Mouse (Mus musculus) myocyte (in vitro differentiated cells): ENCODE measurements around the gene Ppp1r37.

ENCODE experiments used
- CEBPB ChIP-seq: IDR thresholded peaks from 2 replicates; pipeline ENCODE4 v1.6.1; 2011; ENCODE audit warnings: mild to moderate bottlenecking, moderate library complexity; ENCODE audit not compliant: poor library complexity, insufficient read depth, severe bottlenecking
- MAX ChIP-seq: IDR thresholded peaks from one replicate; pipeline ENCODE4 v1.6.1; 2011; ENCODE audit warnings: low read depth, mild to moderate bottlenecking, control low read depth
- POLR2A ChIP-seq: IDR thresholded peaks from one replicate; pipeline ENCODE4 v1.6.1; 2011; ENCODE audit warnings: low read depth, mild to moderate bottlenecking, control low read depth, moderate library complexity; ENCODE audit not compliant: insufficient read length
- POLR2AphosphoS2 ChIP-seq: IDR thresholded peaks from one replicate; pipeline ENCODE4 v1.6.1; 2011; ENCODE audit warnings: low read depth, control low read depth; ENCODE audit not compliant: insufficient read length
- TCF12 ChIP-seq: IDR thresholded peaks from one replicate; pipeline ENCODE4 v1.6.1; 2011; ENCODE audit warnings: mild to moderate bottlenecking, control low read depth; ENCODE audit not compliant: poor library complexity, insufficient read depth, severe bottlenecking
- USF1 ChIP-seq: IDR thresholded peaks from one replicate; pipeline ENCODE4 v1.6.1; 2011; ENCODE audit warnings: low read depth, mild to moderate bottlenecking, control low read depth, moderate library complexity

DNA sequence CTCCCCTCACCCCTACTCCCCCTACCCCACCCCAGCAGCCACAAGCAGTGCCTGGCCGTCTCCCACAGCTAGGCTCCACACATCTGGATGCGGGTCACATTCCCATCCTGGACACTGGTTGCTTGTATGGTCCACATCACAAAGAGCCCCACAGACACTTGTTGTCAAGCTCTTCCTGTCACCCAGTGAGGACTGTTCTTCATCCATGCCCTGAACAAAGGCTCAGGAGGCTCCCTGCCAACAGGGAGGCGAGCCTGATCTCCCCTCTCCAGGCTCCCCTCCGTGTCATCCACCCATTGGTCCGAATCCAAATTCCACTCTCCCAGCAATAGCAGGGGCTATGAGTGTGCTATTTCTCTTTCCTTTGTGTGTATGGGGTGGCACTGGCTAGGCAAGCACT lies 37.7 kb upstream of the Ppp1r37 start:
- TF ChIP-seq USF1 (no peak), POLR2A (no peak), CEBPB (no peak), MAX (no peak), POLR2AphosphoS2 (no peak), TCF12 (no peak)
